Mouse (Mus musculus) kidney, adult 2 months (tissue): ENCODE data around the gene Anxa11.

Experiments used
- CTCF ChIP-seq: fragments of 200-500 bp; conservative IDR thresholded peaks from 2 replicates; pipeline ENCODE4 v1.5.1; 2011; ENCODE audit warnings: low read depth, mild to moderate bottlenecking, control low read depth, low read length, moderate library complexity, mixed read lengths; ENCODE audit not compliant: insufficient read depth, insufficient read length
- POLR2A ChIP-seq: fragments of 200-500 bp; IDR thresholded peaks from one replicate; pipeline ENCODE4 v1.6.1; 2011; ENCODE audit warnings: low read depth, low read length, control low read depth

GRCm38 (mm10) chr14:25805871-25806270, 36.1 kb upstream of the Anxa11 start:
- TF ChIP-seq CTCF (no peak), POLR2A (no peak)
